Mouse (Mus musculus): ENCODE results near the gene Usp31.

- TF ChIP-seq CTCF (IDR thresholded peaks at IDR 0.05; ENCODE audit: borderline replicate concordance, control insufficient read depth, extremely low read depth, insufficient read depth, low read length, poor library complexity) (no peak), POLR2A (IDR thresholded peaks at IDR 0.05; ENCODE audit: control insufficient read depth, extremely low read depth, insufficient read depth, low read length, poor library complexity) (no peak)
Observed at GRCm38 (mm10) chr7:121705051-121705450, 2.0 kb downstream of the Usp31 start.
